Mouse (Mus musculus) intestine, embryonic 14.5 days (tissue): Measurements from ENCODE around the gene Grin1. TPM values are rescaled to one million over a fixed set of nuclear protein-coding genes. Genes with fewer than 3 reads are reported as not detected.

ENCODE experiments used
- ATAC-seq: fragments of 200-750 bp; cut with Nextera tagmentation; replicated peaks from 2 replicates; pipeline ENCODE4 v1.8.0; 2017; ENCODE audit warnings: low read depth, moderate number of reproducible peaks, moderate TSS enrichment, moderate library complexity; ENCODE audit not compliant: low FRiP score, low TSS enrichment
- DNase-seq: peaks from one replicate; pipeline ENCODE4 v3.0.0-alpha.2; 2018; ENCODE audit warnings: low spot score
- H3K27ac ChIP-seq: fragments of 300-500 bp; sonication (generic); 2 replicates; pipeline ENCODE4 v1.5.1; 2014; ENCODE audit warnings: low read depth, mild to moderate bottlenecking, control low read depth
- H3K27me3 ChIP-seq: fragments of 300-500 bp; sonication (generic); replicated peaks from 2 replicates; pipeline ENCODE4 v1.6.1; 2014; ENCODE audit warnings: low read length, control low read depth; ENCODE audit not compliant: control insufficient read depth, insufficient read depth
- H3K36me3 ChIP-seq: fragments of 300-500 bp; sonication (generic); 2 replicates; pipeline ENCODE4 v1.6.1; 2014; ENCODE audit warnings: low read length, control low read depth; ENCODE audit not compliant: control insufficient read depth, insufficient read depth
- H3K4me1 ChIP-seq: fragments of 300-500 bp; sonication (generic); replicated peaks from 2 replicates; pipeline ENCODE4 v1.6.1; 2014; ENCODE audit warnings: low read length, control low read depth, mixed read lengths; ENCODE audit not compliant: control insufficient read depth, insufficient read depth
- H3K4me2 ChIP-seq: fragments of 300-500 bp; sonication (generic); 2 replicates; pipeline ENCODE4 v1.6.1; 2014; ENCODE audit warnings: low read length
- H3K4me3 ChIP-seq: fragments of 300-500 bp; sonication (generic); 2 replicates; pipeline ENCODE4 v1.5.1; 2014; ENCODE audit warnings: low read depth, low read length, control low read depth, mixed read lengths
- H3K9ac ChIP-seq: fragments of 300-500 bp; sonication (generic); 2 replicates; pipeline ENCODE4 v1.6.1; 2014; ENCODE audit warnings: mild to moderate bottlenecking, low read length
- H3K9me3 ChIP-seq: fragments of 300-500 bp; sonication (generic); 2 replicates; pipeline ENCODE4 v1.6.1; 2016; ENCODE audit warnings: low read length, control low read depth; ENCODE audit not compliant: control insufficient read depth
- WGBS: fragments of 180-500 bp; shearing (Covaris S2); extraction: QIAGEN DNeasy Blood & Tissue Kit; methylation state at CpG from one replicate; pipeline ENCODE4 v1.1.7; 2014; 5-methylcytosine and 5-hydroxymethylcytosine counted together
- polyA plus RNA-seq: library from polyadenylated mRNA; unstranded; fragments of >200 nt; fragmentation: Nextera tagmentation; extraction: Ambion mirVana; gene quantifications from 2 replicates; pipeline ENCODE4 v1.2.1, GENCODE M21; 2014

The Grin1 gene
- polyA plus RNA-seq, 1 experiment from 2014 or later = 2.4 TPM

GRCm38 (mm10) chr2:25267746-25268309, 51.2 kb downstream of the Grin1 start:
- no peaks in the 10 kb centered on the region for H3K9me3 ChIP-seq
- peaks cover 32% of the 10 kb centered on the region for H3K4me1 ChIP-seq
- ATAC-seq = no peak
- no peak overlapping the region for H3K4me3 ChIP-seq
- 67% methylated on average over 4 of the region's 4 CpGs for WGBS
- peaks cover 10% of the 10 kb centered on the region; the same call in 1 of the 2 replicates for H3K27me3 ChIP-seq
- no peak for DNase-seq
- H3K27ac ChIP-seq = no peak overlapping the region
- peaks cover 24% of the 10 kb centered on the region for H3K36me3 ChIP-seq
- 0 out of 2 replicates have a peak overlapping the region, but pooled peaks have one; percentile 20 for H3K9ac ChIP-seq
- no peak overlapping the region for H3K4me2 ChIP-seq

- Histone ChIP-seq H3K4me3 (no peak overlapping the region), H3K27ac (no peak overlapping the region), H3K36me3 (peaks cover 24% of the 10 kb centered on the region), H3K9me3 (no peaks in the 10 kb centered on the region), H3K4me2 (no peak overlapping the region), H3K9ac (0 out of 2 replicates have a peak overlapping the region, but pooled peaks have one; percentile 20), H3K4me1 (peaks cover 32% of the 10 kb centered on the region), H3K27me3 (peaks cover 10% of the 10 kb centered on the region; the same call in 1 of the 2 replicates)
- no peak for ATAC-seq
- no peak for DNase-seq
Measured at GRCm38 (mm10) chr2:25267241-25267640, 51.7 kb downstream of the Grin1 start.

- 56% methylated on average over 2 of the region's 2 CpGs for WGBS
- ATAC-seq (no peak), DNase-seq (no peak)
- Histone ChIP-seq H3K9me3 (no peaks in the 10 kb centered on the region), H3K4me1 (peaks cover 32% of the 10 kb centered on the region), H3K4me3 (no peak overlapping the region), H3K27me3 (peaks cover 10% of the 10 kb centered on the region; the same call in 1 of the 2 replicates), H3K4me2 (0 out of 2 replicates have a peak overlapping the region, but pooled peaks have one; percentile 27), H3K27ac (no peak overlapping the region), H3K9ac (no peak overlapping the region), H3K36me3 (peaks cover 24% of the 10 kb centered on the region)
Measured at GRCm38 (mm10) chr2:25266720-25267119, 52.3 kb downstream of the Grin1 start.

GRCm38 (mm10) chr2:25265897-25266656, 52.9 kb downstream of the Grin1 start:
- 0 out of 2 replicates have a peak overlapping the region, but pooled peaks have one; percentile 11 for H3K9ac ChIP-seq
- peak overlapping the region; percentile 27 for H3K4me2 ChIP-seq
- peaks cover 24% of the 10 kb centered on the region for H3K36me3 ChIP-seq
- H3K27me3 ChIP-seq = peaks cover 10% of the 10 kb centered on the region; the same call in 1 of the 2 replicates
- peaks cover 26% of the 10 kb centered on the region for H3K4me1 ChIP-seq
- WGBS = 69% methylated on average over 6 of the region's 6 CpGs
- no peaks in the 10 kb centered on the region for H3K9me3 ChIP-seq
- no peak overlapping the region for H3K4me3 ChIP-seq
- ATAC-seq (no peak), DNase-seq (no peak)
- H3K27ac ChIP-seq = no peak overlapping the region

GRCm38 (mm10) chr2:25264851-25265250, 54.1 kb downstream of the Grin1 start:
- Histone ChIP-seq H3K4me2 (peak overlapping the region; percentile 27; the same call in 1 of the 2 replicates), H3K27me3 (peaks cover 10% of the 10 kb centered on the region; the same call in 1 of the 2 replicates), H3K4me1 (peaks cover 20% of the 10 kb centered on the region), H3K9me3 (no peaks in the 10 kb centered on the region), H3K27ac (no peak overlapping the region), H3K9ac (no peak overlapping the region), H3K4me3 (no peak overlapping the region), H3K36me3 (peaks cover 13% of the 10 kb centered on the region)
- no peak for ATAC-seq
- no peak for DNase-seq
- WGBS = 80% methylated on average over 3 of the region's 3 CpGs

GRCm38 (mm10) chr2:25264286-25264660, 54.7 kb downstream of the Grin1 start:
- DNase-seq (no peak), ATAC-seq (no peak)
- Histone ChIP-seq H3K9me3 (no peaks in the 10 kb centered on the region), H3K4me3 (no peak overlapping the region), H3K27me3 (peaks cover 10% of the 10 kb centered on the region; the same call in 1 of the 2 replicates), H3K27ac (no peak overlapping the region), H3K36me3 (peaks cover 7% of the 10 kb centered on the region; the same call in 1 of the 2 replicates), H3K4me1 (peaks cover 20% of the 10 kb centered on the region), H3K9ac (no peak overlapping the region), H3K4me2 (no peak overlapping the region)
- WGBS = 73% methylated on average over 5 of the region's 5 CpGs

- H3K27me3 ChIP-seq = peaks cover 10% of the 10 kb centered on the region; the same call in 1 of the 2 replicates
- WGBS = 22% methylated on average over 12 of the region's 12 CpGs
- ATAC-seq = no peak
- H3K4me1 ChIP-seq = peaks cover 20% of the 10 kb centered on the region
- no peaks in the 10 kb centered on the region for H3K9me3 ChIP-seq
- H3K9ac ChIP-seq = peak overlapping the region; percentile 46
- DNase-seq = no peak
- H3K4me3 ChIP-seq = peak overlapping the region; percentile 83
- peaks cover 5% of the 10 kb centered on the region; the same call in 1 of the 2 replicates for H3K36me3 ChIP-seq
- H3K4me2 ChIP-seq = peak overlapping the region; percentile 76
- no peak overlapping the region for H3K27ac ChIP-seq
Measured at GRCm38 (mm10) chr2:25263623-25264285, 55.2 kb downstream of the Grin1 start.

DNA sequence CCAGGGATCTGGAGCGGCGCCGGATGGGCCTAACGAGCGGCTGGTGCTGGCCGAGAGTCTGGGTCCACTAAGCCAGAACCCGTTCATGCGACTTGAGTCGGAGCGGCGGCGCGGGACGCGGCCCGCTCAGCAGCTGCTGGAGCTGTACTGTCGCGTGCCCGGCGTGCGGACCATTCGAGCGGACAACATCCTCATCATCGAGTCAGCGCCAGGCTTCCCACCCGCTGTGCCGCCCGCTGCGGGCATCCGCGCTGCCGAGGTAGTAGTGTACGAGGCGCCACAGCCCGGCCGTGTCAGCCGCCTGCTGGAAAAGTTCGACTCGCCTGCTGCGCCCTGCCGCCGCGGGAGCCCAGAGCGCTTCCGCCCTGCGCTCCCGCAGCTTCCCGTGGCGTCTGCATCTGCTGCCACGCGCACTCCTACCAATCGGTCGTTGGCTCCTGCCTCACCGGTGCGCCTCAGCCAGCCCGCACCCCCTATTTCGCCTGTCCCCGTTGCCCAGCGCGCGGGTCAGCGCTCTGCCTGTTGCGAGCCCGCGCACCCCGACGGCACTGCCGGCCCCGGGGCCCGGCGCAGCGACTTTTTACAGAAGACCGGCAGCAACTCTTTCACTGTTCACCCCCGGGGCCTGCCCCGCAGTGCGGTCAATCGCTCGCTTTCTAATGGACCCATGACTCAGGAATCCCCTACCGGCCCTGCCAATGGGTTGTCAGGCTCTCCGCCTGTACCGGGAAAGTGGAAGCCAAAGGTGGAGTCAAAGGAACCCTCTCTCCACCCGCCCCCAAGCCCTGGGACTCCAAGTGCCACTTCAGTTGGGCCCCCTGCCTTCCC, 56.0 kb downstream of the Grin1 start:
- ATAC-seq = 0 out of 2 replicates have a peak, but pooled peaks have one; percentile 5
- H3K27ac ChIP-seq = no peak overlapping the region

More for the DNA sequence above, 56.0 kb downstream of the Grin1 start:
- peak overlapping the region; percentile 83 for H3K4me3 ChIP-seq
- peaks cover 10% of the 10 kb centered on the region; the same call in 1 of the 2 replicates for H3K27me3 ChIP-seq
- no peaks in the 10 kb centered on the region for H3K36me3 ChIP-seq
- H3K9ac ChIP-seq = peak overlapping the region; percentile 46
- H3K4me2 ChIP-seq = peak overlapping the region; percentile 76
- H3K4me1 ChIP-seq = peaks cover 20% of the 10 kb centered on the region
- no peaks in the 10 kb centered on the region for H3K9me3 ChIP-seq
- under 1% methylated on average over 76 of the region's 82 CpGs for WGBS
- no peak for DNase-seq
